Mouse (Mus musculus) hindbrain, embryonic 12.5 days (tissue): Measurements from ENCODE around the gene Mllt6. TPM values are rescaled to one million over a fixed set of nuclear protein-coding genes. Genes with fewer than 3 reads are reported as not detected.
"Not testable (repeated sequence)": the region's sequence is repeated elsewhere in the genome, so short reads cannot be mapped to it uniquely, and the experiment has no call there.

Experiments
- ATAC-seq: fragments of 200-750 bp; cut with Nextera tagmentation; 2 replicates; pipeline ENCODE4 v1.8.0; 2017; ENCODE audit warnings: moderate TSS enrichment; ENCODE audit not compliant: low FRiP score
- H3K27ac ChIP-seq: fragments of 300-500 bp; sonication (generic); 2 replicates; pipeline ENCODE4 v1.5.1; 2016; ENCODE audit warnings: mild to moderate bottlenecking
- H3K27me3 ChIP-seq: fragments of 300-500 bp; sonication (generic); 2 replicates; pipeline ENCODE4 v1.6.1; 2016; ENCODE audit warnings: mild to moderate bottlenecking
- H3K36me3 ChIP-seq: fragments of 300-500 bp; sonication (generic); 2 replicates; pipeline ENCODE4 v1.6.1; 2016; ENCODE audit warnings: mild to moderate bottlenecking
- H3K4me1 ChIP-seq: fragments of 300-500 bp; sonication (generic); 2 replicates; pipeline ENCODE4 v1.6.1; 2016
- H3K4me2 ChIP-seq: fragments of 300-500 bp; sonication (generic); replicated peaks from 2 replicates; pipeline ENCODE4 v1.6.1; 2016; ENCODE audit warnings: mild to moderate bottlenecking
- H3K4me3 ChIP-seq: fragments of 300-500 bp; sonication (generic); 2 replicates; pipeline ENCODE4 v1.5.1; 2016; ENCODE audit warnings: mild to moderate bottlenecking
- H3K9ac ChIP-seq: fragments of 300-500 bp; sonication (generic); 2 replicates; pipeline ENCODE4 v1.6.1; 2016; ENCODE audit warnings: mild to moderate bottlenecking, moderate library complexity
- H3K9me3 ChIP-seq: fragments of 300-500 bp; sonication (generic); replicated peaks from 2 replicates; pipeline ENCODE4 v1.6.1; 2016; ENCODE audit warnings: mild to moderate bottlenecking
- WGBS: fragments of 180-500 bp; shearing (Covaris S2); methylation state at CpG from one replicate; pipeline ENCODE4 v1.1.7; 2016; 5-methylcytosine and 5-hydroxymethylcytosine counted together
- polyA plus RNA-seq: library from polyadenylated mRNA; unstranded; fragments of >200 nt; fragmentation: Nextera tagmentation; extraction: Ambion mirVana; gene quantifications from 2 replicates; pipeline ENCODE4 v1.2.1, GENCODE M21; 2016

Gene Mllt6
- polyA plus RNA-seq, 1 experiment from 2014 or later, result 3.5 TPM

DNA sequence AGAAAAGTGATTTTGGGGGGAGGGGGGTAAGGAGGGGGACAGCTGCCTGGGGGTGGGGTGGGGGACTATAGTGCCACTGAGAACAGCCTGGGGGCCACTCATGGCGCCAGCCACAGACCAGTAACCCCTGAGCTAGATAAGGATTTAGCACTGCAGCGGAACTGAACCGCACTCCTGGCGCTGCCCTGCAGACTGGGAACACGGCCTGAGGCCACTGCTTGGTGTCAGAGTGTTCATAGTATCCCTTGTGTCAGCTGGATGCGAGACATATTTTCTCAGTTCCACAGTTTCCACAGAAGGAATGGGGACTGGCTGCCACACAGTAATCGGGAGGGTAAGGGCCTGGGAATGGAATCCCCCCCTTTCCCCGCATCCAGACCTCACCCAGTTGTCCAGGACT lies 52.8 kb downstream of the Mllt6 start:
- H3K36me3 ChIP-seq, result peaks cover 94% of the 10 kb centered on the region
- H3K4me3 ChIP-seq, result no peak overlapping the region
- 0 out of 2 replicates have a peak, but pooled peaks cover 6% of the 10 kb centered on the region for H3K9me3 ChIP-seq
- no peaks in the 10 kb centered on the region for H3K27me3 ChIP-seq
- no peak overlapping the region for H3K4me2 ChIP-seq
- no peak overlapping the region for H3K27ac ChIP-seq
- H3K9ac ChIP-seq, result no peak overlapping the region
- WGBS, result 88% methylated on average over 8 of the region's 8 CpGs
- ATAC-seq, result no peak
- no peaks in the 10 kb centered on the region for H3K4me1 ChIP-seq

DNA sequence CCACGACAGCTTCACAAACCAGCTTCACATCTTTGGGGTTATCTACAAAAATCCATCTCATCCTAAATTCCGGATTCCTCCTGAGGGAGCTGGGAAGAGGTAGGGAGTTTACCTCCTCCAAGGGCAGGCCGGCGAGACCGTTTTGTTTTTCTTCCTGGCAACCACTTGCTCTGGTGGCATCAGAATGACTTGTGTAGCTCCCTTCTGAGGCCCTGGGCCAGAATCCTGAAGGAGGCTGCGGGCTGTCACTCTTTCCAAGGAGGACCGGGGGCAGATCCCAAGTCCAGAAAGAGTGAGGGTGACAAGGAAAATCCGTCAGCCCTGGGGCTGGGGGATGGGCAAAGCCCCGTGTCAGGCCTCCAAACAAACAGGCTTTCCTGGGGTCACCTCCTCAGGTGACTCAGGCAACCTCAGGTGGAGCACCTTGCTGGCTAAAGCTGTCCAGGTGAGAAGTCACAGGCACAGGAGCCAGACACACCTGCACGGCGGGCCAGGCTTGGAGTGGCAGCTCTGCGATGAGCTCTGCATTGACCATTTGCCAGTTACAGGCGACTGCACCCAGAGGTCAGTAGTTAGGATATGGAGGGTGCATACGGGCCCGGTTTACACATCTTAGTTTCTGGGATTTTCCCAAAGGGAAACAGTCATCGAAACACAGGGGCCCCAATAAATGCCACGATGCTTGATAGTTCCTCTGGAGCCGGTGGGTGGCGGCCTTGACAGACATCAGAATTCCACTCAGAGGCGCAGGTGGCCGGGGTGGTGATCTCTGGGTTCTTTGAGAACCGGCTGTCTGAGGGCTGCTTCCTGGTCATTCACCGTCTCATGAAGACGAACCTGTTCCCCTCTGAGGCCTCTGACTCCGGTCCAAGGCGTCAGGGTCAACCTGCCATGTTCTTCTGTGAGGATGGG lies 54.4 kb downstream of the Mllt6 start:
- Histone ChIP-seq H3K9ac (no peak overlapping the region), H3K36me3 (peaks cover 94% of the 10 kb centered on the region), H3K4me3 (no peak overlapping the region), H3K9me3 (peaks cover 12% of the 10 kb centered on the region), H3K4me2 (no peak overlapping the region), H3K27me3 (no peaks in the 10 kb centered on the region), H3K27ac (no peak overlapping the region), H3K4me1 (no peaks in the 10 kb centered on the region)
- ATAC-seq, result no peak
- 89% methylated on average over 26 of the region's 26 CpGs for WGBS

DNA sequence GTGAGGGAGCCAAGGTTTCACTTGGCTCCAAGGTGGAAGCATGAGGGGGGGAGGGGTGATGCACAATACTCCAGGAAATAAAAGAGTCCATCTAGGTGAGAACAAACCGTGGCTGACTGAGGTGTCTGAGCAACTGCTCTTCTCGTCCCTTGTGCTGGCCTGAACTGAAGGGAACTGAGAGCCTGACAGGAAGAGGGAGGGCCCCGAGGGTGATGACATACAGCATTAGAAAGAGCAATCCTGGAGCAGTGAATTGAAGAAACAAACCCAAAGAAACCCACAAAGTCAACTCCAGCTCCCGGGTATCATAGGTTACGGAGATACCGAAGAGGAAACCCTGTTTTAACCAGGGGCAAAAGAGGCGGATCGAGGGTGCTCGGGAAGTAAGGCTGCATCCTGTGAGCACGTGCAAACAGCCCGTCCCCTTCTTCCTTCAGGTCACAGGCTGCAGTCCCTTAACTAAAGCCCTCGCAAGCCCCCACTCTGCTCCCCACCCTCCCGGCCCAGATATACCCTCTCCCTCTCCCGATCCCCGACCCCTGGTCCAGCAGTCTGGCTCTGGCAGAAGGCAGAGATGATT lies 55.2 kb downstream of the Mllt6 start:
- no peak overlapping the region for H3K27ac ChIP-seq
- no peak overlapping the region for H3K4me2 ChIP-seq
- H3K4me1 ChIP-seq, result no peaks in the 10 kb centered on the region
- H3K4me3 ChIP-seq, result no peak overlapping the region
- WGBS, result 89% methylated on average over 15 of the region's 15 CpGs
- no peak for ATAC-seq
- peaks cover 12% of the 10 kb centered on the region for H3K9me3 ChIP-seq
- H3K27me3 ChIP-seq, result no peaks in the 10 kb centered on the region
- peaks cover 93% of the 10 kb centered on the region for H3K36me3 ChIP-seq
- no peak overlapping the region for H3K9ac ChIP-seq

- Histone ChIP-seq H3K9ac (no peak overlapping the region), H3K9me3 (peaks cover 12% of the 10 kb centered on the region), H3K36me3 (peaks cover 93% of the 10 kb centered on the region), H3K4me2 (no peak overlapping the region), H3K4me3 (no peak overlapping the region), H3K27me3 (no peaks in the 10 kb centered on the region), H3K27ac (no peak overlapping the region), H3K4me1 (no peaks in the 10 kb centered on the region)
- WGBS, result 89% methylated on average over 4 of the region's 4 CpGs
- ATAC-seq, result no peak
Observed at GRCm38 (mm10) chr11:97719041-97719440, 55.8 kb downstream of the Mllt6 start.

DNA sequence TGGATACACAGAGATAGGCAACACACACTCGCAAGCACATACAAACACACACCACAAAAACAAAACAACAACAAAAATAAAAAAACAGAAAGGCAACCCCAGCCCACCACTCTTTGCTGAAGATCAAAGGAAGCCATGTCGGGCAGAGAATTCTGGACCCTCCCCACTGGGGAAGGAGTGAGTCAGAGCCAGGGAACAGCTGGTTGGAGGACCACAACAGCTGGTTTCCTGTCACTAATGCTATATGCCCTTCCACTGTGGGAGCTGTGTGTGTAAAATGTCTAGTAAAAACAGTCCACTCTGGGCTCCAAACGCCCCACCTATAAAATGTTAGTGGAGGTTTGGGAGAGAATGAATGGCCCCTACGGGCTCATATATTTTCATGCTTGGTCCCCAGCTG lies 58.1 kb downstream of the Mllt6 start:
- Histone ChIP-seq H3K4me2 (no peak overlapping the region), H3K9ac (no peak overlapping the region), H3K36me3 (peaks cover 96% of the 10 kb centered on the region)

DNA sequence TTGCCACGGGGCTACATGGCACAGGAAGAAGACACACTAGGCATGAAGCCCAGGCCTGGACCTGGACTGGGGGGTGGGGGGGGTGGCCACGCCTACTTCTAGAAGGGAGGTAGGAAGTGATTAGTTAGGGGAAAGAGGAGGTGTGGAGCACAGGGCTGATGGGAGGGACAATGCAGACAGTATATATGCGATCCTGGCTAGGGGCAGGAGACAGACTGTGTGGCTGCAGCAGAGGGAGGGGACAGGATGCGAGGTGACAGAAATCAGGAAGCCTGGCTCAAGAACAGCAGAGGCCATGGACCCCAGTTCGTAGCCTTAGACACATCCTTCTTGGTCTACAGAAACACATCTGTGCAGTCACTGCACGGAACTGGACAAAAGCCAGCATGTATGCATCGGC lies 60.5 kb downstream of the Mllt6 start:
- H3K9ac ChIP-seq, result no peak overlapping the region
- no peaks in the 10 kb centered on the region for H3K4me1 ChIP-seq
- H3K9me3 ChIP-seq, result peaks cover 6% of the 10 kb centered on the region
- no peak for ATAC-seq
- peaks cover 99% of the 10 kb centered on the region for H3K36me3 ChIP-seq
- H3K27me3 ChIP-seq, result no peaks in the 10 kb centered on the region
- WGBS, result 93% methylated on average over 7 of the region's 7 CpGs
- no peak overlapping the region for H3K4me2 ChIP-seq
- H3K27ac ChIP-seq, result no peak overlapping the region
- no peak overlapping the region for H3K4me3 ChIP-seq

More for the DNA sequence above, 58.1 kb downstream of the Mllt6 start:
- H3K9me3 ChIP-seq, result peaks cover 6% of the 10 kb centered on the region
- H3K27me3 ChIP-seq, result no peaks in the 10 kb centered on the region
- no peak overlapping the region for H3K4me3 ChIP-seq
- ATAC-seq, result no peak
- no peak overlapping the region for H3K27ac ChIP-seq
- H3K4me1 ChIP-seq, result no peaks in the 10 kb centered on the region
- WGBS, result 92% methylated on average over 4 of the region's 4 CpGs

GRCm38 (mm10) chr11:97728311-97728710 lies 65.1 kb downstream of the Mllt6 start:
- Histone ChIP-seq H3K27me3 (no peaks in the 10 kb centered on the region), H3K36me3 (peaks cover 87% of the 10 kb centered on the region), H3K9ac (no peak overlapping the region), H3K4me3 (no peak overlapping the region), H3K27ac (no peak overlapping the region), H3K9me3 (no peaks in the 10 kb centered on the region), H3K4me1 (no peaks in the 10 kb centered on the region; the same call in 1 of the 2 replicates), H3K4me2 (no peak overlapping the region)
- WGBS, result 79% methylated on average over 7 of the region's 7 CpGs
- no peak for ATAC-seq

GRCm38 (mm10) chr11:97728730-97729129 lies 65.5 kb downstream of the Mllt6 start:
- Histone ChIP-seq H3K4me2 (no peak overlapping the region), H3K4me1 (peaks cover 3% of the 10 kb centered on the region; the same call in 1 of the 2 replicates), H3K27ac (no peak overlapping the region), H3K9me3 (no peaks in the 10 kb centered on the region), H3K27me3 (no peaks in the 10 kb centered on the region), H3K36me3 (peaks cover 83% of the 10 kb centered on the region), H3K4me3 (no peak overlapping the region), H3K9ac (no peak overlapping the region)
- 85% methylated on average over 7 of the region's 7 CpGs for WGBS
- ATAC-seq, result no peak

- 43% methylated on average over 10 of the region's 10 CpGs for WGBS
- Histone ChIP-seq H3K27ac (no peak overlapping the region), H3K4me1 (peaks cover 9% of the 10 kb centered on the region), H3K36me3 (peaks cover 33% of the 10 kb centered on the region), H3K4me3 (no peak overlapping the region), H3K4me2 (no peak overlapping the region), H3K27me3 (no peaks in the 10 kb centered on the region), H3K9ac (no peak overlapping the region), H3K9me3 (no peaks in the 10 kb centered on the region)
- ATAC-seq, result no peak
Observed at GRCm38 (mm10) chr11:97733689-97734088, 70.5 kb downstream of the Mllt6 start.

GRCm38 (mm10) chr11:97734810-97735209 lies 71.6 kb downstream of the Mllt6 start:
- not testable (repeated sequence) for H3K4me1 ChIP-seq, ATAC-seq, H3K4me3 ChIP-seq, H3K4me2 ChIP-seq, H3K9ac ChIP-seq, H3K9me3 ChIP-seq, H3K27ac ChIP-seq, H3K27me3 ChIP-seq
- WGBS, result 86% methylated on average over 5 of the region's 5 CpGs
- peaks cover 23% of the 10 kb centered on the region for H3K36me3 ChIP-seq
